Mouse (Mus musculus) embryonic facial prominence, embryonic 11.5 days (tissue): Measurements from ENCODE around the gene Selenbp1. TPM values are rescaled to one million over a fixed set of nuclear protein-coding genes. Genes with fewer than 3 reads are reported as not detected.

Source experiments
- ATAC-seq: fragments of 200-750 bp; cut with Nextera tagmentation; replicated peaks from 2 replicates; pipeline ENCODE4 v1.8.0; 2017; ENCODE audit warnings: low read depth; ENCODE audit not compliant: insufficient number of reproducible peaks, low FRiP score, low TSS enrichment
- DNase-seq: peaks from one replicate; pipeline ENCODE4 v3.0.0-alpha.2; 2015; ENCODE audit warnings: low spot score
- H3K27ac ChIP-seq: fragments of 300-500 bp; sonication (generic); replicated peaks from 2 replicates; pipeline ENCODE4 v1.5.1; 2014; ENCODE audit warnings: mild to moderate bottlenecking, low read depth, low read length, control low read depth
- H3K27me3 ChIP-seq: fragments of 300-500 bp; sonication (generic); 2 replicates; pipeline ENCODE4 v1.6.1; 2014; ENCODE audit warnings: mild to moderate bottlenecking, low read length, moderate library complexity, mixed read lengths; ENCODE audit not compliant: control insufficient read depth, insufficient read depth
- H3K36me3 ChIP-seq: fragments of 300-500 bp; sonication (generic); replicated peaks from 2 replicates; pipeline ENCODE4 v1.6.1; 2014; ENCODE audit warnings: low read depth, mild to moderate bottlenecking, low read length, moderate library complexity, mixed read lengths; ENCODE audit not compliant: control insufficient read depth, insufficient read depth
- H3K4me1 ChIP-seq: fragments of 300-500 bp; sonication (generic); 2 replicates; pipeline ENCODE4 v1.6.1; 2014; ENCODE audit warnings: low read length, mixed read lengths; ENCODE audit not compliant: control insufficient read depth, insufficient read depth
- H3K4me2 ChIP-seq: fragments of 300-500 bp; sonication (generic); 2 replicates; pipeline ENCODE4 v1.6.1; 2014; ENCODE audit warnings: low read depth, mild to moderate bottlenecking, control low read depth, low read length, moderate library complexity
- H3K4me3 ChIP-seq: fragments of 300-500 bp; sonication (generic); 2 replicates; pipeline ENCODE4 v1.5.1; 2014; ENCODE audit warnings: low read depth, low read length, control low read depth
- H3K9ac ChIP-seq: fragments of 300-500 bp; sonication (generic); replicated peaks from 2 replicates; pipeline ENCODE4 v1.6.1; 2014; ENCODE audit warnings: mild to moderate bottlenecking, control low read depth, low read length
- H3K9me3 ChIP-seq: fragments of 300-500 bp; sonication (generic); replicated peaks from 2 replicates; pipeline ENCODE4 v1.6.1; 2016; ENCODE audit warnings: mild to moderate bottlenecking, low read length, inconsistent platforms, mixed read lengths; ENCODE audit not compliant: control insufficient read depth
- WGBS: fragments of 180-500 bp; shearing (Covaris S2); extraction: QIAGEN DNeasy Blood & Tissue Kit; methylation state at CpG from one replicate; pipeline ENCODE4 v1.1.7; 2014; 5-methylcytosine and 5-hydroxymethylcytosine counted together
- polyA plus RNA-seq: library from polyadenylated mRNA; unstranded; fragments of >200 nt; fragmentation: Nextera tagmentation; extraction: Ambion mirVana; gene quantifications from 2 replicates; pipeline ENCODE4 v1.2.1, GENCODE M21; 2014

Gene Selenbp1
- polyA plus RNA-seq, 1 experiment from 2014 or later: 10.5 TPM

DNA sequence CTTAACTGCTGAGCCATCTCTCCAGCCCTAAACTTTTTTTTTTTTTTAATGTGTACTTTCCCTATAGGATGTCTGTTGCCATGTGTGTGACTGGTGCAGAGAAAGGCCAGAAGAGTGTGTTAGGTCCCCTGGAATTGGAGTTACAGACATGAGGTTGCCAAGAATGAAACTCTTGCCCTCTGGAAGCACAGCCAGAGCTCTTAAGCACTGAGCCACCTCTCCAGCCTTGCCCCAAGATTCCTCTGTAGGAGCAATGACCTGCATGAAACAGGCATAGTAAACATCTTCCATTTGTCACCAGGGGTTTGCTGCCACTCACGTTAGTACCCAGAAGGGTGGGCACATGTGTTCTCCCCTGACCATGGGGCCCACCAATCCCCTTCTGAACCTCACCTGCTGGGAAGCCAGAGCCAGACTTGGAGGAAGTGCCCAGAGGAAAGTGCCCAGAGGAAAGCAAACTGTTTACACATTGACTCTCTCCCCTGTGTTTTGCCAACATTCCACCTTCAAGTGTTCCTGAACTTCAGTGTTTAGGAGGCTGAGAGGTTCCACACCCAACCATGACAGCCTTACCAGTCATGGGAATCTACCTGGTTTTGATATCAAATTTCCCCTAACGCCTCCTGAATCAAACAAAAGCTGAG lies 21.7 kb upstream of the Selenbp1 start:
- Histone ChIP-seq H3K9ac (no peak overlapping the region), H3K4me1 (no peaks in the 10 kb centered on the region), H3K4me2 (no peak overlapping the region), H3K27ac (no peak overlapping the region), H3K4me3 (no peak overlapping the region), H3K27me3 (no peaks in the 10 kb centered on the region), H3K9me3 (no peaks in the 10 kb centered on the region), H3K36me3 (no peaks in the 10 kb centered on the region)
- WGBS: 68% methylated on average over 2 of the region's 2 CpGs
- DNase-seq (no peak), ATAC-seq (no peak)

- no peak overlapping the region for H3K4me3 ChIP-seq
- H3K36me3 ChIP-seq: no peaks in the 10 kb centered on the region
- no peaks in the 10 kb centered on the region for H3K4me1 ChIP-seq
- H3K4me2 ChIP-seq: no peak overlapping the region
- no peaks in the 10 kb centered on the region for H3K9me3 ChIP-seq
- H3K27me3 ChIP-seq: no peaks in the 10 kb centered on the region
- DNase-seq: no peak
- 69% methylated on average over 5 of the region's 5 CpGs for WGBS
- no peak overlapping the region for H3K9ac ChIP-seq
- ATAC-seq: no peak
- H3K27ac ChIP-seq: no peak overlapping the region
These were observed 19.1 kb upstream of the Selenbp1 start for GRCm38 (mm10) chr3:94913801-94914200.

- DNase-seq (no peak), ATAC-seq (no peak)
- Histone ChIP-seq H3K27ac (no peak overlapping the region), H3K27me3 (no peaks in the 10 kb centered on the region), H3K4me2 (no peak overlapping the region), H3K4me1 (no peaks in the 10 kb centered on the region), H3K36me3 (no peaks in the 10 kb centered on the region), H3K9me3 (no peaks in the 10 kb centered on the region), H3K4me3 (no peak overlapping the region), H3K9ac (no peak overlapping the region)
- 86% methylated on average over 7 of the region's 7 CpGs for WGBS
These were observed 16.7 kb upstream of the Selenbp1 start for GRCm38 (mm10) chr3:94915903-94916741.

DNA sequence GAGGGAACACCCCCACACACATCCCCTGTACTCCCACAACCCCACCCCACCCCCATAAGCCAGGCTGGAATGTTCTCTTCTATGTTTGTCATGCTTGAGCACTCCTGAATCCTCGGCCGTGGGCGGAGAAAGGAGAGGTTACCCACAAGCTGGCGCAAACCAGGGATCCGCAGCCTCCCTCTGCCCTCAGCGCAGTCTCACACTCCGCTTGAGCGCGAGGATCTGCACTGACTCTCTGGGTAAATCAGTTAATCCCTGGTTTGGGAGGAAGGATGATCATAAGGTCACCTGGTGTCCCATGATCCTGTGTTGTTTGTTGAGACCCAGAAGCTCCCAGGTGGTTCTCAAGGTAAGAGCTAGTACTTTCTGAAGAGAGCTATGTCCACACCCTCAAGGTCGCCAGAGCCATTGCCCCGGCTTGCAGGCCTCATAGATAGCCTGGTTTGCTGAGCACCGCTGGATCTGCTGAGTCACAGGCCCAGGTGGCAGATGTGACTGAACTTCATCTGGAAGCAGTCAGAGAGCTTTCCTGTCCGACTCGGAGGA lies 15.0 kb upstream of the Selenbp1 start:
- Histone ChIP-seq H3K4me3 (no peak overlapping the region), H3K4me2 (no peak overlapping the region), H3K27ac (no peak overlapping the region), H3K27me3 (no peaks in the 10 kb centered on the region), H3K9ac (no peak overlapping the region), H3K4me1 (no peaks in the 10 kb centered on the region), H3K36me3 (no peaks in the 10 kb centered on the region), H3K9me3 (no peaks in the 10 kb centered on the region)
- WGBS: 58% methylated on average over 14 of the region's 14 CpGs
- ATAC-seq: no peak
- no peak for DNase-seq

DNA sequence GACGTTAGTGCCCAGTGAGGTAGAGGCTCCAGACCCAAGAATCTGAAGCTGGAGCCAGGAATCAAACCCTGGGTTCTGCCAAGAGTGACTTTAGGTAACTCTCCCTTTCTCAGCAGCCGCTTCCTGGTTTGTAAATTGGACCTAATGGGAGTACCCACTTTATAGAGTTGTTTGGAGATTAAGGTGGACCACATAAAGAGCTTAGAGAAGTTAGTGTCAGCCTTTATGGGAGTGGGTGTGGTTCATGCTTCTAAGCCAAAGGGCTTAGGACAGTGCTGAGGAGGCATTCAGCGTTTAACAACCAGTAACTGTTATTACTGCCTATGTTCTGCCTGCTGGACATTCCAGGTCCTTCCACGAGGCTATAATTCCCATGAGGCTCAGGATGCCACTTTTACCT lies 14.0 kb upstream of the Selenbp1 start:
- Histone ChIP-seq H3K4me1 (no peaks in the 10 kb centered on the region), H3K9ac (no peak overlapping the region), H3K4me2 (no peak overlapping the region), H3K4me3 (no peak overlapping the region), H3K9me3 (no peaks in the 10 kb centered on the region), H3K27ac (no peak overlapping the region), H3K36me3 (no peaks in the 10 kb centered on the region), H3K27me3 (no peaks in the 10 kb centered on the region)
- 73% methylated on average over 4 of the region's 4 CpGs for WGBS
- no peak for DNase-seq
- no peak for ATAC-seq

GRCm38 (mm10) chr3:94921104-94921503 lies 11.8 kb upstream of the Selenbp1 start:
- Histone ChIP-seq H3K36me3 (no peaks in the 10 kb centered on the region), H3K27ac (no peak overlapping the region), H3K9me3 (no peaks in the 10 kb centered on the region), H3K4me2 (no peak overlapping the region), H3K4me1 (no peaks in the 10 kb centered on the region), H3K27me3 (no peaks in the 10 kb centered on the region), H3K9ac (no peak overlapping the region), H3K4me3 (no peak overlapping the region)
- ATAC-seq (no peak), DNase-seq (no peak)
- WGBS: 56% methylated on average over 3 of the region's 3 CpGs

- WGBS: 72% methylated on average over 3 of the region's 3 CpGs
- H3K27me3 ChIP-seq: no peaks in the 10 kb centered on the region
- H3K9me3 ChIP-seq: no peaks in the 10 kb centered on the region
- no peak overlapping the region for H3K4me3 ChIP-seq
- no peak for DNase-seq
- no peak overlapping the region for H3K9ac ChIP-seq
- no peaks in the 10 kb centered on the region for H3K36me3 ChIP-seq
- no peaks in the 10 kb centered on the region for H3K4me1 ChIP-seq
- no peak overlapping the region for H3K4me2 ChIP-seq
- ATAC-seq: no peak
- H3K27ac ChIP-seq: no peak overlapping the region
These were observed 10.5 kb upstream of the Selenbp1 start for GRCm38 (mm10) chr3:94922333-94922732.

DNA sequence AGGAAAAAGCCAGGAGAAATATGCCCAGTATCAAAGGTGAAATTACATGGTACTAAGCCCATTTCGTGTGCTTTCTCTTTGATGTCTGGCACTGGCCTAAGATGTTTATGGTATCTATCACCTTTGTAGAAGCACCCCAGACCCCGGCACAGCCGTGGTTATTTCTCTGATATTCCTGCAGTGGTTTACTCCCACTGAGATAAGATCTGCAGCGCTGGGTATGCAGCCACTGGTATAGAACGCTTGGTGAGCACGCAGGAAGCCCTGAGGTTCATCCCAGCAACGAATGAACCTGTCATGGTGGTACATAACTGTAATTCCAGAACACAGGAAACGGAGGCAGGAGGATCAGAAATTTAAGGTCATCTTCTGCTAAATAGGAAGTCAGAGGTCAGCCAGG lies 8.2 kb upstream of the Selenbp1 start:
- Histone ChIP-seq H3K27ac (no peak overlapping the region), H3K4me1 (no peaks in the 10 kb centered on the region), H3K9ac (no peak overlapping the region), H3K9me3 (no peaks in the 10 kb centered on the region), H3K36me3 (no peaks in the 10 kb centered on the region), H3K4me3 (no peak overlapping the region), H3K4me2 (no peak overlapping the region), H3K27me3 (no peaks in the 10 kb centered on the region)
- ATAC-seq (no peak), DNase-seq (no peak)
- 72% methylated on average over 8 of the region's 8 CpGs for WGBS
